Mouse (Mus musculus) myocyte (in vitro differentiated cells): ENCODE data around the gene Grb2.

Experiments
- CEBPB ChIP-seq: IDR thresholded peaks from 2 replicates; pipeline ENCODE4 v1.6.1; 2011; ENCODE audit warnings: mild to moderate bottlenecking, moderate library complexity; ENCODE audit not compliant: poor library complexity, insufficient read depth, severe bottlenecking
- E2F4 ChIP-seq: IDR thresholded peaks from one replicate; pipeline ENCODE4 v1.6.1; 2011; ENCODE audit warnings: mild to moderate bottlenecking, control low read depth, moderate library complexity; ENCODE audit not compliant: insufficient read depth
- MAX ChIP-seq: IDR thresholded peaks from one replicate; pipeline ENCODE4 v1.6.1; 2011; ENCODE audit warnings: low read depth, mild to moderate bottlenecking, control low read depth
- MYOD1 ChIP-seq, 3 experiments: IDR thresholded peaks; one replicate each; pipeline ENCODE4 v1.6.1; 2011; ENCODE audit warnings: control low read depth in 2 of 3, low read depth in 2 of 3, mild to moderate bottlenecking in 2 of 3, moderate library complexity in 1 of 3; ENCODE audit not compliant: insufficient read length in 2 of 3, control insufficient read depth in 1 of 3
- MYOG ChIP-seq, 3 experiments: IDR thresholded peaks; one replicate each; pipeline ENCODE4 v1.6.1; 2011; ENCODE audit warnings: control low read depth in 2 of 3, low read depth in 2 of 3, mild to moderate bottlenecking in 2 of 3; ENCODE audit not compliant: insufficient read length in 2 of 3, control insufficient read depth in 1 of 3, insufficient read depth in 1 of 3
- POLR2A ChIP-seq: IDR thresholded peaks from one replicate; pipeline ENCODE4 v1.6.1; 2011; ENCODE audit warnings: low read depth, mild to moderate bottlenecking, control low read depth, moderate library complexity; ENCODE audit not compliant: insufficient read length
- POLR2AphosphoS2 ChIP-seq: IDR thresholded peaks from one replicate; pipeline ENCODE4 v1.6.1; 2011; ENCODE audit warnings: low read depth, control low read depth; ENCODE audit not compliant: insufficient read length
- REST ChIP-seq: IDR thresholded peaks from one replicate; pipeline ENCODE4 v1.6.1; 2011; ENCODE audit warnings: mild to moderate bottlenecking, control low read depth, moderate library complexity; ENCODE audit not compliant: insufficient read depth, insufficient read length
- SRF ChIP-seq: IDR thresholded peaks from one replicate; pipeline ENCODE4 v1.6.1; 2011; ENCODE audit warnings: low read depth; ENCODE audit not compliant: control insufficient read depth, insufficient read length
- TCF12 ChIP-seq: IDR thresholded peaks from one replicate; pipeline ENCODE4 v1.6.1; 2011; ENCODE audit warnings: mild to moderate bottlenecking, control low read depth; ENCODE audit not compliant: poor library complexity, insufficient read depth, severe bottlenecking
- TCF3 ChIP-seq: IDR thresholded peaks from one replicate; pipeline ENCODE4 v1.6.1; 2011; ENCODE audit warnings: low read depth, control low read depth; ENCODE audit not compliant: insufficient read length
- USF1 ChIP-seq: IDR thresholded peaks from one replicate; pipeline ENCODE4 v1.6.1; 2011; ENCODE audit warnings: low read depth, mild to moderate bottlenecking, control low read depth, moderate library complexity

GRCm38 (mm10) chr11:115686369-115686768 is 22.0 kb downstream of the Grb2 start:
- TF ChIP-seq MAX (no peak), POLR2AphosphoS2 (no peak), POLR2A (no peak), MYOG (IDR thresholded peaks at IDR 0.05; ENCODE audit: control insufficient read depth in 1 of 3, insufficient read depth in 1 of 3, insufficient read length in 2 of 3, low read depth in 2 of 3) (no peak), TCF12 (no peak), CEBPB (no peak), USF1 (no peak), TCF3 (no peak), E2F4 (no peak), SRF (no peak), REST (no peak), MYOD1 (IDR thresholded peaks at IDR 0.05; ENCODE audit: control insufficient read depth in 1 of 3, insufficient read length in 2 of 3, low read depth in 2 of 3) (no peak)
